Mouse (Mus musculus): ENCODE results near the gene Map4k5. TPM values are rescaled to one million over a fixed set of nuclear protein-coding genes. Genes with fewer than 3 reads are reported as not detected.

Map4k5 gene
- polyA plus RNA-seq, 1 experiment from 2014 or later, result 23.5 TPM

DNA sequence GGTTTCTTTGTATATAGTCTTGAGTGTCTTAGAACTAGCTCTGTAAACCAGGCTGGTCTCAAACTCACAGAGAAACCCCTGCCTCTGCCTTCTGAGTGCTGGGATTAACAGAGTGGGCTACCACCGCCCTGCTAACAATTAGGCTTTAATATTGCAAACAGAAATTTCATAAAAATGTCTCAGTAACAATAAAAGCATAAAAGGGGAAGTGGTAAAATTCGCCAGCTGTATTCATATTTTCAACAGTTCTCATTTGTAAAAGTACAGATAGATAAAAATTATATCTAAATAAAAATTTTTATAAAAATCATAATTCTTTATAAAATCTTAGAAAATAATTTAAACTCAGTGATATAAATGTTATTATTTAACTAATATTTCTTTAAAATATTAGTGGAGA is 39.1 kb downstream of the Map4k5 start:
- Histone ChIP-seq H3K36me3 (peaks cover 27% of the 10 kb centered on the region), H3K27ac (replicated peaks) (no peak overlapping the region), H3K9me3 (replicated peaks) (no peaks in the 10 kb centered on the region), H3K4me1 (no peaks in the 10 kb centered on the region), H3K27me3 (ENCODE audit: low read depth, poor library complexity, severe bottlenecking) (no peaks in the 10 kb centered on the region), H3K4me3 (no peak overlapping the region)
- 81% methylated on average over 2 of the region's 2 CpGs for WGBS
- DNase-seq (ENCODE audit: low spot score), result no peak

DNA sequence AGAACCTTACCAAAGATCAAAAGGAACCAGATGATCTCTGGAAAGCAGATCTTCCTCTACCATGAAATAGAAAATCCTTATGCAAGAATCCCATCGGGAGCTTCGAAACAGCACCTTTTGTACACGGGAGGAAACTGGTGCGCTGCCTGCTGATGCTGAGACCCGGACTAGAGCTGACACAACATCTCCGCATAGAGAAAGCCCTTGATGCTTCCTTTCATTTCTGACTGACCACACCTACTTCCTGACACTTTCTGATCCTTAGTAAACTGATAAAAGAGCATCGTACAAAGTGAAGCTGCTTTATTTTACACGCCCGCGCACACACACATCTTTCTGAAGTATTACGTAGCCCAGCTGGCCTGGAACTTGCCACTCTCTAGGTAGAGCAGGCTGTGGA is 39.6 kb downstream of the Map4k5 start:
- 92% methylated on average over 11 of the region's 11 CpGs for WGBS
- DNase-seq (ENCODE audit: low spot score), result no peak
- no peaks in the 10 kb centered on the region for H3K27me3 ChIP-seq (ENCODE audit: low read depth, poor library complexity, severe bottlenecking)
- H3K27ac ChIP-seq (replicated peaks), result no peak overlapping the region
- peaks cover 31% of the 10 kb centered on the region for H3K36me3 ChIP-seq
- H3K4me3 ChIP-seq, result no peak overlapping the region
- no peaks in the 10 kb centered on the region for H3K9me3 ChIP-seq (replicated peaks)
- no peaks in the 10 kb centered on the region for H3K4me1 ChIP-seq

DNA sequence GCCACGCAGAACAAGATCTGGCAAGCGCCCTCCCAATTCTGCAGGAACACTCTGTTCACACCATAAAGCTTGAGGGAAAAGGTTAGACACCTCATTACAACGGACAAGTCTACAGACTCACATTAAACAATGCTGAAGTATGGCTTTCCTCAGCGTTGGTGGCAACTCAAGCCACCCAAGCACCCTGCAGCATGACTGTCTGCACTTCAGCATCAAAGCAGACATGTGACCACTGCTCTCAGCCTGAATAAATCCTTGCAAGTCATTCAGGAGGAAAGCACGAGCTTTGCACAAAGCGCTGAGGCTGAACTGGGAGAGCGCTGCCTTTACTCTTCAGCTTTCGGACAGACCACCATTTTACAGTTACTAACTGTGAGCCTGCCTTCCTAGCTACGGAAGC is 40.7 kb downstream of the Map4k5 start:
- Histone ChIP-seq H3K36me3 (peaks cover 39% of the 10 kb centered on the region), H3K27ac (replicated peaks) (no peak overlapping the region)
- WGBS, result 87% methylated on average over 9 of the region's 9 CpGs

DNA sequence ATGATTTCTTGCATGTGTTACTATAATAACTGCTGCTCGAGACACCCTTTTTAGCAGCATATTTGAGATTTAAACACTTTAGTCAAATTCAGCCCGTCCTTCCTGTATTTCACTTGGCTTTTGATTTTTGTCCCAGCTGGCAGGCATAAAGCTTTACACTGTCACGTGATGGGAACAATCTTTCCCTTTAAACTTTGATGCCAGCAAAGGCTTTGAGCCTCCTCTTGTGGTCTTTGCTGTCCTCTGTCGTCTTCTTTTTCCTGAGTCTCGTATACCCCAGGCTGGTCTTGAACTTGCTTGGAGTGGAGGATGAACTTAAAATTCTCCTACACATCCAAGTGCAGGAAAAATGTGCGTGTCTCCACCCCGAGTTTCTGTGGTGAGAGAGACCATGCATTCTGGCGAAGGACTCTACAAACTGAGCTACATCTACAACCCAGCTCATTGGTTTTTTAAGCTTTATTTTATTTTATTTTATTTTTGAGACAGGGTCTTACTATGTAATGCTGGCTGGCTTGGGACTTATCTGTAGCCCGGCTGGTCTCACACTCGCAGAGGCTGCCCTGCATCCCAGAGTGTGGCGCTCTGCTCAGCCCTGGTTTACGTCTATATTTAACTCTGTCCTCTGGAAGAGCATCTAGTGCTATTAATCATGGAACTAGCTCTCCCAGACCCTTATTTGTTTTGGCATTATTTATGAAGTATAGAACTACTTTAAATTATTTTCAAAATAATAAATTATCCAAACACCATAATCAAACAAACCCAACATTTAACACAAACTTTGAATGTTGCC is 44.7 kb downstream of the Map4k5 start:
- H3K4me1 ChIP-seq, result peaks cover 9% of the 10 kb centered on the region
- H3K27ac ChIP-seq (replicated peaks), result no peak overlapping the region
- DNase-seq (ENCODE audit: low spot score), result no peak
- H3K36me3 ChIP-seq, result peaks cover 58% of the 10 kb centered on the region
- no peak overlapping the region for H3K4me3 ChIP-seq
- WGBS, result 93% methylated on average over 12 of the region's 12 CpGs
- H3K27me3 ChIP-seq (ENCODE audit: low read depth, poor library complexity, severe bottlenecking), result no peaks in the 10 kb centered on the region
- no peaks in the 10 kb centered on the region for H3K9me3 ChIP-seq (replicated peaks)

More for the DNA sequence above, 40.7 kb downstream of the Map4k5 start:
- H3K4me1 ChIP-seq, result no peaks in the 10 kb centered on the region
- H3K4me3 ChIP-seq, result no peak overlapping the region
- H3K9me3 ChIP-seq (replicated peaks), result no peaks in the 10 kb centered on the region
- no peaks in the 10 kb centered on the region for H3K27me3 ChIP-seq (ENCODE audit: low read depth, poor library complexity, severe bottlenecking)
- no peak for DNase-seq (ENCODE audit: low spot score)

DNA sequence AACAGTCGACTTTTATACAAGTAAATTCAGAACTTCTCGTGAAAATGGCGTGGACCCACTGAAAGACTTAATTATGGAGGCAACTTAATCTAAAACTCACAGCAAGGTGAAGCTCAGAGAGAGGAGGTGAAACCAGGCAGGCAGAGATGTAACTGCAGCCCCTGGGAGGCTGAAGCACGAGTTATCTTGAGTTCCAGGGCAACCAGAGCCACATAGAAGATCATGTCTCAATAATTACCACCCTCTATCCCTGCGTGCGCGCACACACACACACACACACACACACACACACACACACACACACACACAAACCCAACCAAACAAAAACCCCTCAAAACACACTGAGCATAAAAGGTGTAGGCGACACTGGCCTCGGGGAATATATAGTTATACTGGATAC is 46.5 kb downstream of the Map4k5 start:
- no peak for DNase-seq (ENCODE audit: low spot score)
- Histone ChIP-seq H3K9me3 (replicated peaks) (no peaks in the 10 kb centered on the region), H3K27me3 (ENCODE audit: low read depth, poor library complexity, severe bottlenecking) (no peaks in the 10 kb centered on the region), H3K27ac (replicated peaks) (no peak overlapping the region), H3K4me3 (no peak overlapping the region), H3K4me1 (peaks cover 13% of the 10 kb centered on the region), H3K36me3 (peaks cover 53% of the 10 kb centered on the region)
- WGBS, result 96% methylated on average over 9 of the region's 9 CpGs

DNA sequence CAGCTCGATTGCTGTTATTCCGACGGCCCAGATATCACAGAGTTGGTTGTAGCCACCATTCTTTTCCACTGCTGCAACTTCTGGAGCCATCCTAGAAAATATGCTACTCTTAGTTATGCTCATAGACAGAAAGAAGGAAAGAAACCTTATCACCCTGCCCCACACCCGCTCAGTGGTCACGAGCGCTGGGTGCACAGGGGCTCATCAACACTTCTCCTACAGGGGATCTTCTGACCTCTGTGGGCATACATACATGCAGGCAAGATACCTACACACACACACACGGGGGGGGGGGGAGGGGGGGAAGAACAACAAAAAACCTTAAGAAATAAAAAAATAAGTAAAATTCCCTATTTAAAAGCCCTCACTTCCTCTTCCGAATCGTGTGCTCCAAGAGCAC is 47.3 kb downstream of the Map4k5 start:
- WGBS, result 89% methylated on average over 9 of the region's 9 CpGs
- peaks cover 60% of the 10 kb centered on the region for H3K36me3 ChIP-seq
- H3K27me3 ChIP-seq (ENCODE audit: low read depth, poor library complexity, severe bottlenecking), result no peaks in the 10 kb centered on the region
- H3K4me3 ChIP-seq, result no peak overlapping the region
- H3K27ac ChIP-seq (replicated peaks), result no peak overlapping the region
- no peak for DNase-seq (ENCODE audit: low spot score)
- no peaks in the 10 kb centered on the region for H3K9me3 ChIP-seq (replicated peaks)
- H3K4me1 ChIP-seq, result peaks cover 13% of the 10 kb centered on the region

DNA sequence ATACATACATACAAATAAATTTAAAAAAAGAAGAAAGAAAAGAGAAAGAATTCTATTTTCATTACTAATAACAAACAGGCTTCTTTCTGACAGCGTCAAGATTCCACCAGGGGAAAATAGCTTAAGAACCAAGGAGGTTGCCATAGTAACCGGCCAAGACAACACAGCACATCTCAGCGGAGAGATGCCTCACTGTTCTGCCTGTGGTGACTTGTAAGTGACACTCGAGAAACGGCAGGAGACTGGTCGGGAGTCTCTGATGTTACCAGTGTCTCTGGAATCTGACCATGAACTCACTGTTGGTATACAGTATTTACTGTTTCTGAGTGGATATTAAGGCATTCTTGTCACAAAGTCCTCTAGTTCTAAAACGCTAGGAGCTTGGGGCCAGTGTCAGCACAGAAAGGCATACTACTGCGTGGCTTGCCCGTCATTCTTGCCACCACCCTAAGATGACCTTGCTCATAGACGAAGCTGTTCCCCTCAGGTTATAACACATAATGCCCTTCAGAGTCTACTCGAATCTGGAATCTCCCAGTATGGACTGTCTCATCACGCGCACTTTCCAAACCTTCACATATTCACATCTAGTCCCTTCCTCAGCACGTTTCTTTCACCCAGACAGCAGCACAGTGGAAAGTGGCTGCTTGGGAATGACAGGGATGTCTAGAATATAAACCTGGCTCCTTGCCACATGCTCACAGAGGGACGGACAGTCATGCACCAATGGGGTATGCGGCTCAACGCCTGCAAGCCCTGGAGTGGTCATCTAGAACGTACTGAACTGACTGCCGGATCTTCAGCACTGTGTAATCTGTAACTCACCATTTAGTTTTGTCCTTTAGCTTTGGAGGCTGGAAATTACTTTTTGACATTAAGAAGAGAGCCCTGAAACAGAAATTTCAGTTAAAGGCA is 49.2 kb downstream of the Map4k5 start:
- WGBS, result 65% methylated on average over 19 of the region's 19 CpGs
- Histone ChIP-seq H3K4me3 (no peak overlapping the region), H3K27ac (replicated peaks) (no peak overlapping the region), H3K9me3 (replicated peaks) (no peaks in the 10 kb centered on the region), H3K27me3 (ENCODE audit: low read depth, poor library complexity, severe bottlenecking) (no peaks in the 10 kb centered on the region), H3K4me1 (peaks cover 13% of the 10 kb centered on the region), H3K36me3 (peaks cover 69% of the 10 kb centered on the region)
- peak; percentile 57 for DNase-seq (ENCODE audit: low spot score)

DNA sequence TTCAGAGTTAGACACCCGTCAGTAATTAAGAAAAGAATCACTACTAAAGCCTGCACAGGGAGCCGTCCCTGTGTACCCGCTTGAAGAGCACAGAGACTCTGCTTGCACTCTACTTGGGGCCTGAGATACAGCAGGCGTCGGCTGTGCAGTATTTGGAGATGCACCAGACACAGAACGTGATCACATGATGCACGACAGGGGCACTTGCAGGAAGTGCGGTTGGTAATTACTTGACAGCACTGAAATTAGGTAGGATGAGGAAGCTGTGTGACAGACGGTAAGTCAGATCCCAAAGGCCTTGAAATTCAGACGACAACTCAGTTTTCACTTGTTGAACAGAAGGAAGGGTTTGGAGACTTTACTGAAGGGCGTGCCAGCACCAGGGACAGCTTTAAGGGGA is 54.6 kb downstream of the Map4k5 start:
- WGBS, result 86% methylated on average over 11 of the region's 11 CpGs
- peaks cover 5% of the 10 kb centered on the region for H3K4me1 ChIP-seq
- no peaks in the 10 kb centered on the region for H3K9me3 ChIP-seq (replicated peaks)
- H3K27ac ChIP-seq (replicated peaks), result no peak overlapping the region
- no peak for DNase-seq (ENCODE audit: low spot score)
- H3K27me3 ChIP-seq (ENCODE audit: low read depth, poor library complexity, severe bottlenecking), result no peaks in the 10 kb centered on the region
- H3K4me3 ChIP-seq, result no peak overlapping the region
- H3K36me3 ChIP-seq, result peaks cover 58% of the 10 kb centered on the region

GRCm38 (mm10) chr12:69833982-69834604 is 58.9 kb downstream of the Map4k5 start:
- Histone ChIP-seq H3K36me3 (peaks cover 45% of the 10 kb centered on the region), H3K27me3 (ENCODE audit: low read depth, poor library complexity, severe bottlenecking) (no peaks in the 10 kb centered on the region), H3K9me3 (replicated peaks) (no peaks in the 10 kb centered on the region), H3K4me3 (no peak overlapping the region), H3K27ac (replicated peaks) (no peak overlapping the region), H3K4me1 (peaks cover 1% of the 10 kb centered on the region)
- DNase-seq (ENCODE audit: low spot score), result no peak
- WGBS, result 90% methylated on average over 12 of the region's 12 CpGs

DNA sequence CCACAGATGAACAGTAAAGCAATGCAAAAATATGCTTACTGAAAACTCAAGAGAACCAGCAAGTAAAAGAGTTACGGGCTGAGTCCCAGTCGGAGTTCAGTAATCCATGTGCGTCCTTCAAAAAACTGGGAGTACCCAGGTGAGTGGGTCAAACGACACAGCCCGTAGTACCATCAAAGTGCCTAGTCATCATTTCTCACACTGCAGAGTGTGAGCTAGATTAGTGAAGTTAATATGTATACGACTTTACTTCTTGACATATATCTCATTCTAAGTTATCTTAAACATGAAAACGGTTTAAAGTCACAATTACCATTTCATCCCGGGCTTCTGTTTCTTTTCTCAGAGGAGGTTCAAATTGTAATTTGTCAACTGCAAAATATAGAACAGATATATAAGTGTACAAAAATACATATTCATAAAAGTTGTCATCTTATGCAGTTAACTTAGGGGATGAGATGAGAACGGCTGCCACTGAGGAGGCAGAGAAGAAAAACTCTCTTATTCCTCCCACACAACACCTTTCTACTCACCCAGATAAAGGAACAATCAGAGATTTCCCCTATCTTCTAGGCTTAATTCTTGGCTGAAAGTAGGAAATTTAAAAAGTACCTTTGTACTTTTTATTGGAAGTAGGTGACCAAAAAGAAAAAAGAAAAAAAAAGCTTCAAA is 61.6 kb downstream of the Map4k5 start:
- no peaks in the 10 kb centered on the region for H3K9me3 ChIP-seq (replicated peaks)
- peaks cover 39% of the 10 kb centered on the region for H3K36me3 ChIP-seq
- WGBS, result 93% methylated on average over 9 of the region's 9 CpGs
- H3K4me3 ChIP-seq, result no peak overlapping the region
- no peak overlapping the region for H3K27ac ChIP-seq (replicated peaks)
- H3K4me1 ChIP-seq, result peaks cover 15% of the 10 kb centered on the region
- no peak for DNase-seq (ENCODE audit: low spot score)
- H3K27me3 ChIP-seq (ENCODE audit: low read depth, poor library complexity, severe bottlenecking), result no peaks in the 10 kb centered on the region

DNA sequence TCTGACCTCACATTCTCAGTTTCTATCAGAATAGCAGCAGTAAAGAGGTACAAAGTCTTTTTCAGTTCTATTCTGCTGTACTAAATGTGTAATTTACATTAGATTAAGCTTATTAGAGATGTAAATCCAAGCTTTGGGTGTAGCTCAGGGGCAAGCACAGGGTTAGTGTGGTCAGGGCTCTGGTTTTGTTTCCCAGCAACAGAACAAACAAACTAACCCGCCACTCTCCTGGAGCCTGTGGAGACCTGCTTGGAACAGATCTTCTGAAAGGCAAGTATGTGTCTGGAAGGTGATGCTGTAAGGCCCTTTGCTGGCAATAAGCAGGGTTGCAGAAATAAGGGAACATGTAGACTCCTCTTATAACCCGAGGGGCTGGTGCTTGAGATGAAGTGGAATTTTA is 64.8 kb downstream of the Map4k5 start:
- H3K27me3 ChIP-seq (ENCODE audit: low read depth, poor library complexity, severe bottlenecking), result no peaks in the 10 kb centered on the region
- WGBS, result 63% methylated on average over 2 of the region's 2 CpGs
- peak overlapping the region; percentile 68 for H3K27ac ChIP-seq (replicated peaks)
- peaks cover 43% of the 10 kb centered on the region for H3K36me3 ChIP-seq
- H3K4me1 ChIP-seq, result peaks cover 15% of the 10 kb centered on the region
- DNase-seq (ENCODE audit: low spot score), result peak; percentile 22
- no peak overlapping the region for H3K4me3 ChIP-seq
- H3K9me3 ChIP-seq (replicated peaks), result no peaks in the 10 kb centered on the region

DNA sequence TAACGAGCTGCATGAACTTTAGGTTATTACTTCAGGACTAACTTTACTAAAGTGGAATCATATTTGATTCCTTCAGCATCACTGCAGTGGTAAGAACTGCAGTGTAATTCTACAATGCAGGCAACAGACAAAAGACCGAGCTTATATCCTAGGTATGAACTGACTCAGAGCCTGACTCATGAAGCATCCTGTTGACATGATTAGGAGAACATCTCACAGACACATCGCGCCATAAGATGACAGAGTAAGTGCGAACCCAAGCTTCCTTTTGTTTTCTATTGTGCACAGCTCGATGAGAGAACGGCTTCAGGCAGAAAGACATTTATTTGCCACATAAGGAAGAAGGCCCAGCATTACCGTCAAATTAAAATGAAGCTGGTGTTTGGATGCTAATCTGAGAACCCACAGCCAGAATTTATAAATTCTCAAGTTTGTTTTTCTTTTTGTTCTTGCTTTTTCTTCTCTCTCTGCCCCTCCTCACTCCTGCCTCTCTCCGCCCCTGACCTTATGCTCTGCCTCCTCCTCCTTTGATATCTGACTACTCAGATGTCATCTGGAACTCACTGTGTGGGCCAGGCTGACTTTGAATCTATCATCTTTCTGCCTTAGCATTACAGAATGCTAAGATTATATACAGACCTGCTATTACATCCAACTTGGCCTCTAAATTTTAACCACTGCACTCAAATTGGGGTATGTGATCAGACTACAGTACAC is 68.0 kb downstream of the Map4k5 start:
- no peak for DNase-seq (ENCODE audit: low spot score)
- Histone ChIP-seq H3K4me3 (no peak overlapping the region), H3K4me1 (peaks cover 15% of the 10 kb centered on the region), H3K36me3 (peaks cover 68% of the 10 kb centered on the region), H3K27me3 (ENCODE audit: low read depth, poor library complexity, severe bottlenecking) (no peaks in the 10 kb centered on the region), H3K27ac (replicated peaks) (no peak overlapping the region), H3K9me3 (replicated peaks) (peaks cover 9% of the 10 kb centered on the region)
- WGBS, result 83% methylated on average over 9 of the region's 9 CpGs

All from midbrain, embryonic 10.5 days (tissue).